Mouse (Mus musculus): ENCODE results near the gene Flt3.

- TF ChIP-seq CTCF (IDR thresholded peaks at IDR 0.05; ENCODE audit: borderline replicate concordance, insufficient read depth, low read length) = no peak
- TF ChIP-seq POLR2A (IDR thresholded peaks at IDR 0.05; ENCODE audit: low read depth, low read length) = no peak
Observed at GRCm38 (mm10) chr5:147308451-147308850, 91.8 kb downstream of the Flt3 start.

Measured in embryonic fibroblast, embryonic 13.5 days (primary cell).